Mouse (Mus musculus): Measurements from ENCODE around the gene Dpf3. TPM values are rescaled to one million over a fixed set of nuclear protein-coding genes. Genes with fewer than 3 reads are reported as not detected.

Gene Dpf3
- total and polyA plus RNA-seq, 2 experiments from 2014 or later: 14.3 to 31.7 TPM

- no peaks in the 10 kb centered on the region for H3K9me3 ChIP-seq (ENCODE audit: low read length)
- no peak overlapping the region for H3K4me2 ChIP-seq (ENCODE audit: low read depth, low read length, poor library complexity, severe bottlenecking)
- no peaks in the 10 kb centered on the region for H3K36me3 ChIP-seq (ENCODE audit: insufficient read depth, low read length)
- no peak overlapping the region for H3K4me3 ChIP-seq (ENCODE audit: low read depth, low read length)
- no peaks in the 10 kb centered on the region for H3K4me1 ChIP-seq (ENCODE audit: insufficient read depth, low read length)
- H3K9ac ChIP-seq (replicated peaks; ENCODE audit: low read length, poor library complexity, severe bottlenecking): no peak overlapping the region
- ATAC-seq (ENCODE audit: low FRiP score) (peak; percentile 41), DNase-seq (ENCODE audit: low spot score) (peak; percentile 86)
- H3K27ac ChIP-seq (ENCODE audit: low read depth, low read length): 0 out of 2 replicates have a peak overlapping the region, but pooled peaks have one; percentile 33
- WGBS: 62% methylated on average over 10 of the region's 11 CpGs
- no peaks in the 10 kb centered on the region for H3K27me3 ChIP-seq (ENCODE audit: insufficient read depth, low read length)
- TF ChIP-seq CTCF (IDR thresholded peaks at IDR 0.05): no peak
Measured at GRCm38 (mm10) chr12:83268504-83268922, 219.0 kb downstream of the Dpf3 start.

DNA sequence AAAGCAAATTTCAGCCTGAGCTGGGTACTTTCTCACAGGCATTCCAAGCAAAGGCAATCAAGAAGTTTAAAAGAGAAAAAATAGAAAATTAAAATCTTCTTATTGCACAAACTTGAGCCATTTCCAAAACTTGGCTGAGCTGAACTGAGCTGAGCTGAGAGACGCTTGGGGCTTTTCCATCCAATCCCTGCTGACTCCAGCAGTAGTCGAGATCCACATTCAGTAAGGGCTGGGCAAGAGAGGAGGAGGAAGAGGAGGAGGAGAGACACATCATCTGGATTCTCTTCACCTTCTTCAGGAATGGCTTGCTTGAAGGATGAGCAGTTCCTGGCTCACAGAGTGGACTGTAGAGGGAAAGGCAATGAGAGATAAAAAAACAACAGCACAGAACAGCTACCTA is 227.0 kb downstream of the Dpf3 start:
- Histone ChIP-seq H3K36me3 (ENCODE audit: insufficient read depth, low read length) (no peaks in the 10 kb centered on the region), H3K4me1 (ENCODE audit: insufficient read depth, low read length) (no peaks in the 10 kb centered on the region; the same call in 1 of the 2 replicates), H3K4me2 (ENCODE audit: low read depth, low read length, poor library complexity, severe bottlenecking) (no peak overlapping the region), H3K27me3 (ENCODE audit: insufficient read depth, low read length) (no peaks in the 10 kb centered on the region), H3K9ac (replicated peaks; ENCODE audit: low read length, poor library complexity, severe bottlenecking) (no peak overlapping the region), H3K27ac (ENCODE audit: low read depth, low read length) (no peak overlapping the region), H3K4me3 (ENCODE audit: low read depth, low read length) (no peak overlapping the region), H3K9me3 (ENCODE audit: low read length) (no peaks in the 10 kb centered on the region)
- no peak for DNase-seq (ENCODE audit: low spot score)
- WGBS: 55% methylated on average over 2 of the region's 2 CpGs
- no peak for ATAC-seq (ENCODE audit: low FRiP score)
- no peak for TF ChIP-seq CTCF (IDR thresholded peaks at IDR 0.05)

DNA sequence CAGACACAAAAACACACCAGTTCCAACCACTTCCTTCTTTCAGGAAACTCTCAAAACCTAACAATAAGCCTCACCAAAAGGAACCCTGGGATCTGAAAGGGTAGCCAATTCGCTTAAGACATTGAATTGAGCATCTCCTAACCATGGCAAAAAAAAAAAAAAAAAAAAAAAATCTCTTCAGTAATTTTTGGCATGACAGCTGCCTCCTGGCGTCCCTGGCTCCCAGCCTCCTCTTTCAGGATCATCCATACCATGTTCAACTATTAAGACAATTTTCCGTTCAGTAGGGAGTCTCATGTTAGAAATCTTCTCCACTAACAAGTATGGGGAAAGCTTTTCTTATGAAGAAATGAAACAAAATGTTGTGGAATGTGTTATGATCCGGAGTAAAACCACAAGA is 233.1 kb downstream of the Dpf3 start:
- Histone ChIP-seq H3K27me3 (ENCODE audit: insufficient read depth, low read length) (no peaks in the 10 kb centered on the region), H3K9ac (replicated peaks; ENCODE audit: low read length, poor library complexity, severe bottlenecking) (no peak overlapping the region), H3K4me2 (ENCODE audit: low read depth, low read length, poor library complexity, severe bottlenecking) (no peak overlapping the region), H3K27ac (ENCODE audit: low read depth, low read length) (no peak overlapping the region), H3K36me3 (ENCODE audit: insufficient read depth, low read length) (no peaks in the 10 kb centered on the region), H3K9me3 (ENCODE audit: low read length) (no peaks in the 10 kb centered on the region), H3K4me3 (ENCODE audit: low read depth, low read length) (no peak overlapping the region), H3K4me1 (ENCODE audit: insufficient read depth, low read length) (no peaks in the 10 kb centered on the region)
- no peak for TF ChIP-seq CTCF (IDR thresholded peaks at IDR 0.05)
- ATAC-seq (ENCODE audit: low FRiP score) (no peak), DNase-seq (ENCODE audit: low spot score) (no peak)
- WGBS: 92% methylated on average over 4 of the region's 4 CpGs

GRCm38 (mm10) chr12:83249066-83249465 is 238.4 kb downstream of the Dpf3 start:
- no peak overlapping the region for H3K4me3 ChIP-seq (ENCODE audit: low read depth, low read length)
- H3K9me3 ChIP-seq (ENCODE audit: low read length): no peaks in the 10 kb centered on the region
- no peaks in the 10 kb centered on the region for H3K36me3 ChIP-seq (ENCODE audit: insufficient read depth, low read length)
- no peaks in the 10 kb centered on the region for H3K4me1 ChIP-seq (ENCODE audit: insufficient read depth, low read length)
- DNase-seq (ENCODE audit: low spot score) (peak; percentile 36), ATAC-seq (ENCODE audit: low FRiP score) (no peak)
- no peak overlapping the region for H3K27ac ChIP-seq (ENCODE audit: low read depth, low read length)
- H3K9ac ChIP-seq (replicated peaks; ENCODE audit: low read length, poor library complexity, severe bottlenecking): no peak overlapping the region
- H3K27me3 ChIP-seq (ENCODE audit: insufficient read depth, low read length): no peaks in the 10 kb centered on the region
- 80% methylated on average over 3 of the region's 3 CpGs for WGBS
- no peak for TF ChIP-seq CTCF (IDR thresholded peaks at IDR 0.05)
- no peak overlapping the region for H3K4me2 ChIP-seq (ENCODE audit: low read depth, low read length, poor library complexity, severe bottlenecking)

GRCm38 (mm10) chr12:83248636-83249035 is 238.9 kb downstream of the Dpf3 start:
- Histone ChIP-seq H3K9me3 (ENCODE audit: low read length) (no peaks in the 10 kb centered on the region), H3K27me3 (ENCODE audit: insufficient read depth, low read length) (no peaks in the 10 kb centered on the region), H3K27ac (ENCODE audit: low read depth, low read length) (no peak overlapping the region), H3K4me1 (ENCODE audit: insufficient read depth, low read length) (no peaks in the 10 kb centered on the region), H3K36me3 (ENCODE audit: insufficient read depth, low read length) (no peaks in the 10 kb centered on the region), H3K4me2 (ENCODE audit: low read depth, low read length, poor library complexity, severe bottlenecking) (no peak overlapping the region), H3K9ac (replicated peaks; ENCODE audit: low read length, poor library complexity, severe bottlenecking) (no peak overlapping the region), H3K4me3 (ENCODE audit: low read depth, low read length) (no peak overlapping the region)
- DNase-seq (ENCODE audit: low spot score) (peak; percentile 61), ATAC-seq (ENCODE audit: low FRiP score) (no peak)
- TF ChIP-seq CTCF (IDR thresholded peaks at IDR 0.05): no peak
- WGBS: 83% methylated on average over 2 of the region's 2 CpGs

GRCm38 (mm10) chr12:83247669-83248068 is 239.8 kb downstream of the Dpf3 start:
- whole genome bisulfite sequencing: 81% methylated on average over 3 of the region's 3 CpGs
- DNase-seq (ENCODE audit: low spot score) (no peak), ATAC-seq (ENCODE audit: low FRiP score) (no peak)
- H3K9ac ChIP-seq (replicated peaks; ENCODE audit: low read length, poor library complexity, severe bottlenecking): no peak overlapping the region
- TF ChIP-seq CTCF (IDR thresholded peaks at IDR 0.05): no peak
- no peaks in the 10 kb centered on the region for H3K9me3 ChIP-seq (ENCODE audit: low read length)
- H3K27me3 ChIP-seq (ENCODE audit: insufficient read depth, low read length): no peaks in the 10 kb centered on the region
- no peaks in the 10 kb centered on the region for H3K4me1 ChIP-seq (ENCODE audit: insufficient read depth, low read length)
- H3K4me2 ChIP-seq (ENCODE audit: low read depth, low read length, poor library complexity, severe bottlenecking): no peak overlapping the region
- H3K4me3 ChIP-seq (ENCODE audit: low read depth, low read length): no peak overlapping the region
- H3K27ac ChIP-seq (ENCODE audit: low read depth, low read length): no peak overlapping the region
- H3K36me3 ChIP-seq (ENCODE audit: insufficient read depth, low read length): no peaks in the 10 kb centered on the region

Measured in midbrain, postnatal 0 days (tissue).